Mouse (Mus musculus) NIH3T3 (cell line): ENCODE results near the gene Alg5.

Experiments
- DNase-seq: peaks from one replicate; pipeline ENCODE4 v3.0.0-alpha.2; 2012; ENCODE audit warnings: low read depth

Alg5 gene

DNA sequence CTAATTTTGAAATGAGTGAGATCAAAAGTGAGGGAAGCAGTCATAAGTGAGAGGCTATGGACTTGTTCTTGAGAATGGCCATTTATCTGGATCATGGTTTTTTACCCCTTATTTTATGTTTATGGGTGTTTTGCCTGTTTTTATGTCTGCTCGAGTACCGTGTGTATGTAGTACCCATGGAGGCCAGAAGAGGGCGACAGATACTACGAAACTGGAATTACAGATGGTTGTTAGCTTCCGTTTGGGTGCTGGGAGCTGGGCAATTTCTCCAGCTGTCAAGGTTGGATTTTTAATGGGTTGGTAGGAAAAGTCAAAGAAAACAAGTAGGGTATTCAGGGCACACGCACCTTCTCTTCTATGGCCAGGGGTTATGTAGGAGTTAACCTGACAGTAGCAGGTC, 58.4 kb downstream of the Alg5 start:
- DNase-seq, result peak; percentile 20

DNA sequence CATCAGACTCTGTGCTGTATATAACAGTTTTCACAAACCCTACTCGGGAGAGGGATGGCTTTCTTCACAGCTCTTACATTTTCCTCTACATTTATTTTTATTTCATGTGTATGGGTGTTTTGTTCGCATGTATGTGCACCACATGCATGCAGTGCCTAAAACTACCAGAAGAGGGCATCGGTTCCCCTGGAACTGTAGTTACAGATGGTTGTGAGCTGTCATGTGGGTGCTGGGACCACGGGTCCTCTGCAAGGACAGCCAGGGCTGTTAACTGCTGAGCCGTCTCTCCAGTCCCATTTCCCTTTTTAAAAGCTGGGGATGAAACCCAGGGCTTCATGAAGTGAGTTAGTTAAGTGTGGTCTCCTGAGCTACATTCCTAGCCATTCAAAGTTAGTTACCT, 60.0 kb downstream of the Alg5 start:
- peak; percentile 11 for DNase-seq

DNA sequence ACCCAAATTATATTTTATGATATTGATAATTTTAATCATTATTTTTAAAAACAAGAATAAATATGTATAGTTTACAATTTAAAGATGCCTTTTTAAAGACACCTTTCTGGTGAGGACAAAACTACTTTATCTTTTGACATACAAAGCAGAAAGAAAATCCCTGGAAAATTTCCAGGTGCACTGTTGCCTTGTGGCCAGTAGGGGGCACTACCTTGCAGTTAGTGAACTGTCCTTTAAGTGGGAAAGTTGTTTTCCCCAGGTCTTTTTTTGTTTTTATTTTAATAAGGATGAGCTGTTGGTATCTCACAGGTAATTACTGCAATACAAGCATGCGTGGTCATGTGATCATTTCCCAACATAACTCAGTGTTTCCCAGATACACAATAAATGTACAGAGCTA, 60.5 kb downstream of the Alg5 start:
- peak; percentile 52 for DNase-seq

DNA sequence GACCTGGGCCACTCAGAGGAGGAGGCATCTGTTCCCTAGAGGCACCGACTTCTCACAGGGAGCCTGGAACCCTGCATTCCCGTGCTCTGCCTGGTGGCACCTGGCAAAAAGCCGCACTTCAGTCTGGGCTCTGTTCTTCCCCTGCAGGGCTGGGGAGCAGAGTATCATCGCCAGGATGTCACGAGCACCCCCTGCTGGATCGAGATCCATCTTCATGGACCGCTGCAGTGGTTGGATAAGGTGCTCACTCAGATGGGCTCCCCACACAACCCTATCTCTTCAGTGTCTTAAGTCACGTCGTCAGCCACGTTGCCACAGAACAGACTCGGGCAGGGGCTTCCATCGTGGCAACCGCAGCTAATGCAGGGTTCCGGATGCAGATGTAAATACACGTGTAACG, 61.9 kb downstream of the Alg5 start:
- peak; percentile 52 for DNase-seq
